Mouse (Mus musculus) inflammation-experienced regulatory T-cells (primary cell): Measurements from ENCODE around the gene Gm8334. TPM values are rescaled to one million over a fixed set of nuclear protein-coding genes. Genes with fewer than 3 reads are reported as not detected.

Experiments used
- polyA plus RNA-seq, 2 experiments: library from polyadenylated mRNA; unstranded; fragments of 100-300 nt; shearing (Covaris generic); gene quantifications; one replicate each; pipeline ENCODE4 v1.2.1; 2017

Gm8334 gene
- polyA plus RNA-seq, result under 1 TPM; 0.10 to 0.50 TPM

DNA sequence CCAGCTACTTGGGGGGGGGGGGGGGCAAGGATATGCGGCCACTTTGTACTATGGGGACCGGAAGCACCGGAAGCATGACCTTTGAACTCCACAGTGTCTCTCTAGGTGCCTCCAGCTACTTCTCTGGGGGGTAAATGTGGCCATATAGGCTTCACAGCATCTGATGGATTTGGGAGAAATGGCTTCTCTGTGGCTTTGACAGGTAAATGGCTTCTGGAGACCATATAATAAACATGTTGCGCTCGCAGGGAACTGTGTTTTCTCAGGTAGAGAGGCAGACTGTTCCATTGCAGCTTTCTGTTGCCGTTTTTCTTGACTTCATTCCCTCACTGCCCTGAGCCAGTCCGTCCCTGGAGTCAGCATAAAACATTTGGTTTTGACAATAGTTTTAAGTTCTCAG, at the start of gene Gm8334:
Gene Gm8334 (minus strand): TSS at position 101 of the 400 bp plus-strand sequence.

DNA sequence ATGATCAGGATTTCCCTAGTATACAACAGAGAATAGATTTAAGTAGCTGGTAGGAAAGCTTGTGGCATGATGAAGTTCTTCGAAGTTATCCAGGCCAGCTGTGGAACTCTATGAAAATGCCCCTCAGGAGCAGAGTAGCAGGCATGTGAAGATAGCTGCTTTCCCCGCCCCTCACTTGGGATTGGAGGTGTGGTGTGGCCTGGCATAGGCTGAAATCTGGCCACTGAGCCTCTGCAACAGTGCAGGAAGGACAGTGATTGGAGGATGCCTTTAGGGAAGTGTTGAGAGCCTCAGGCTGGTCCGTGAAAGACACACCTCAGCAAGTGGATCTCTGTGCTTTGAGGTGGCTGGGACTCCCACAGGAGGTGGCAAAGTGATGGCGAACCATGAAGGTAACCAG, 48.3 kb upstream of the Gm8334 start, which contains the start of gene Gm15127:
Gene Gm15127 (plus strand): TSS at position 301 of the 400 bp plus-strand sequence.

Other genes with a start within 250 kb of the Gm8334 start
- gene Gm15114, start 126.2 kb downstream of the Gm8334 start, polyA plus RNA-seq, result under 1 TPM in 1 of 2 experiments, not detected in 1; 0.55 TPM
- gene Gm15127, start 48.4 kb upstream of the Gm8334 start, polyA plus RNA-seq, result under 1 TPM in 1 of 2 experiments, not detected in 1; 0.15 TPM
- gene Luzp4, start 242.5 kb upstream of the Gm8334 start, polyA plus RNA-seq, result under 1 TPM; 0.08 to 0.29 TPM